Mouse (Mus musculus): Measurements from ENCODE around the gene S100z.

- no peak for TF ChIP-seq CTCF (IDR thresholded peaks at IDR 0.05; ENCODE audit: low read depth, low read length)
- no peak for TF ChIP-seq GATA2 (IDR thresholded peaks at IDR 0.05; ENCODE audit: borderline replicate concordance, low read depth, low read length)
- TF ChIP-seq POLR2AphosphoS5 (IDR thresholded peaks at IDR 0.05; ENCODE audit: insufficient replicate concordance, low read depth, low read length) = no peak
- TF ChIP-seq GATA1 (IDR thresholded peaks at IDR 0.05; ENCODE audit: borderline replicate concordance, low read length) = no peak
Measured at GRCm38 (mm10) chr13:95484664-95485063, 6.1 kb upstream of the S100z start.

Data from G1E (cell line).